Mouse (Mus musculus) heart, adult 10 weeks (tissue): ENCODE measurements around the gene Theg. TPM values are rescaled to one million over a fixed set of nuclear protein-coding genes. Genes with fewer than 3 reads are reported as not detected.

Source experiments
- polyA plus RNA-seq: library from polyadenylated mRNA; stranded (reverse); fragments of 350-450 nt; fragmentation: Illumina TruSeq; extraction: RNeasy Lipid Tissue Mini Kit (QIAGEN cat#74804); gene quantifications from one replicate; pipeline ENCODE4 v1.2.3, GENCODE M21; 2014; ENCODE audit warnings: low read depth, low replicate concordance

Theg gene
- not detected for polyA plus RNA-seq

DNA sequence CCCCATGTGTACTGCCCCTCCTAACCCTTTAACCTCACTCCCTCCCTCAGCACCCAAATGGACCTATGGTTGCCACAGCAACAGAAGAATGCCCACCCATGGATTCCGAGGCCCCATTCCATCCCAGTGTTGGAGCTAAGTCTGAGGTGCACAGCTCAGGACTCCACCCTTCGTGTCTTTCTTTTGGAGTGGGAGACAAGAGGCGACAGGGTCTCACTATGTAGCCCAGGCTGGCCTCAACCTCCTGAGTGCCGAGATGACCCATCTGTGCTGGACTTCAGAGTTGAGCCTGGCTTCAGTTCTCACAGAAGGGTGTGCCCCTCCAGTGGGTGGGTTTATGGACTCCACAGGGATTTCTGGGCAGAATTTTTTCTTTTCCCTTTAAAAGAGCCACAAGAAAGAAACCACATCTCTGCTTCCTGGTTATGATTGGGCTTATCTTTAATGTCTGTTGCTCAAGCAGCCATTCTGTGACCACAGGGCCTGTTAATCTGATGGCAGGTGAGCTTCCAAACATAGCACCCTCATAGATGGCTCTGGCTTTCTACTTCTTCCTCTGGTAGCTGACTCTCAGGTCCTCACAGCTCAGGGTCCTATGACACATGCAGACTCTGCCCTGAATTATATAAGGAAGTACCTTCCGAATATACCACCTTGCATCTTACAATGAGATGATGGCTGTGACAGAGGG, at the start of gene Theg:
Theg (minus strand) TSS at position 271 of the 691 bp plus-strand sequence.

DNA sequence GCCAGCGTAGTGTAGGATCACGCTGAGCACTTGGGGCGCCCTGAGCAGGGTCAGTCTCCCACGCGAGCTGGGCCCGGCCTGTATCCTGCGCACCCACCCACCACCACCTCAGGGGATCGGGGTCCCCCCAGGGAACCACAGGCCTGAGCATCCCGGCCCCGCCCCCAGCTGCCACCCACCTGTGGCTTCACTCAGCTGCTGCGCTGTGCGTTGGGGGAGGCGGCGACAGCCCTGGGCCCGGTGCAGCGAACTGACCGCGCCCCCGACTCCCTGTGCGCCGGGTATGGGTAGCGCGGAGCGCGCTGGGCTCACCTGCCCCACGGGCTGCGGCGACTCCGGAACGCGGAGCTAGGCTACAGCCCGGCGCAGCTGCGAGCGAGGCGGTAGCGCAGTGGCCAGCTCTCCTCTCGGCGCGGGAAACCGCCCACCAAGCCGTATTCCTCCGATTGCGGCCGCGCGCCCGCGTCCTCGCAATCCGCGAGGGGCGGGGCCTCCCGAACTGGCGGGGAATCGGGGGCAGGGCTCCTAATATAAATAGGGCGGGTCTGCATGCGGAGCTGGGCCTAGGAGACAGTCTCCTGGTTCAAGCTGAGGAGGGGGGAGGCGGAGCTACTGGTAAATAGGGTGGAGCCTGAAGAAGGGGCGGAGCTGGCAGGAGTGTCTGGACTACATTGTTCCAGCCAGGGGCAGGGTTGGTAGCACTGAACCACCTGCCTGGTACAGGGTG, 26.6 kb upstream of the Theg start, which contains the start of gene C2cd4c:
C2cd4c (minus strand) TSS at position 448 of the 727 bp plus-strand sequence.

DNA sequence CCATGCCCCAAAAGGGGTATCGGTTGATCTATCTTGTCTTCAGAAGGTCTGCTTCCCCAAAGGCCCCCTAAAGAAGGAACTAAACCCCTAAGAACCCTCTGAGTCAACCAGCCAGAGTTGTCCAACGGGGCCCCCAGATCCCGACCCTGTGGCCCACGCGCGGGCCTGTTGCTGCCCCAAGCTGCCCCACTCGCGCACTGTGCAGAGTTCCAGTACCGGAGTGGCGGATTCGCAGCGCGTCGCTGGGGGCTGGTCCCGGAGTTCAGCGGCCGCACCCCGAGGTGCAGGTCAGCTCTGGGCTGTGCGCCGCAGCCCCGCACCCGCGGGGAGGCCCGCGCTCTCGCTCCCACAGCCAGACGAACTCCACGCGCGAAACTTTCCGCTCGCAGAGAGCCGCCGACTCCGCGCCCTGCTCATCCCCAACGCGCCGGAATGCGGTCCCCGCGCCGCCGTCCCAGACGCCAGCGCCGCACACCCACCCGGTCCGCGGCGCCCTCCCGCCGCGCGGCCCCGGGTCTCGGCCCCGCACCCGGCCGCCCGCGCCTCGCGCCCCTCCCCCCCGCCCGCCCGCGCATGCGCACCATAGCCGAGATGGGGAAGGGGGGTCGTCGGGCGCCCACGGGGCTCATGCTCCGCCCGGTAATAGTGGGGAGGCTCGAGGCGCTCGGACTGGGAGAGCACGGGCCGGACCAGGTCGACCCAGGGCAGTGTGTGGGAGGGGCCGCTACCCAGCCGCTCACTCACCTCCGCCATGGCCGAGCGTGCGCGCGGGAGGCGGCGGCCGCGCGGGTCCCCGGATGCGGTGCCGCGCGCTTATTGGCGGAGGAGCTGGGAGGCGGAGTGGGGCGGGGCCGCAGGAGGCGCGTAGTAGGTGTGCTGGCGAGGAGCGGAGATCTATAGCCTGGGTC, 32.5 kb downstream of the Theg start, which contains the start of gene Mier2:
Mier2 (minus strand) TSS at position 870 of the 908 bp plus-strand sequence.

DNA sequence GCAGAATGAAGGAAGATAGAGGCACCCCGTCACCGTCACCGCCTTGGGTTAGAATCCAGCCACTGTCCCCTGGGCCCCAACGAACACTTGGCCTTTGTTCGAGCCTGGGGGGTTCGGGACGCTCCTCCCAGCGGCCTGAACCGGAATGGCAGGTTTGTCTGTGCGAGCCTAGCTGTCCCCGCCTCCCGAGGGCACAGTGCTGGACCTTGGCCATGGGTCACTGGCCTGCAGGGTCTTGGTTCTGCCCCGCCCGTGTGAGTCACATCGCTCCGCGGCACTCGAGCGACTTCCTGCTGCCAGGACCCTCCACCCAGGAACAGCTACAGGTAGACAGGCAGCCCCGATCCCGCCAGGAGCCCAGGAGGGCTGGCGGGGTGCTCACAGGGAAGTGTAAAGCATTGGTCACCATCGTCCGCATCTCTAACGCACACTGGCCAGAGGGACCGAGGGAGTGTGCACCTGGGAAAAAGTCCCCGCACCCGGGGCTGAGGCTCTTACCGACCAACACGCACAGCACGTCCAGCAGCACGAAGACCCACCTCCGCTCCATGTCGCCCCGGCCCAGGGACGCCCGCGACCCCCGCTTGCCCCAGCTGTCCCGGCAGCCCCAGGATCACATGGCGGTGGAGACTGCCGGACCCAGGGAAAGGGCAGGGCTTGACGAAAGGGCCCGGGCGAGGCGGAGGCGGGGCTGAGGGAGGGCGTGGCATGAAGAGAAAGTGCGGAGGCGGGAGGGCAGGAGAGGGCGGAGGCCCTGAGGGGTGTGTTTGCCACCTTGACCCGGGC, 53.8 kb downstream of the Theg start, which contains the start of gene Plpp2:
Plpp2 (minus strand) TSS at position 671 of the 786 bp plus-strand sequence.

Other genes starting within 250 kb of the Theg start
- gene Vmn2r82, start 230.8 kb downstream of the Theg start, polyA plus RNA-seq = not detected
- not detected for gene Vmn2r83, start 118.6 kb downstream of the Theg start, polyA plus RNA-seq
- 3.2 TPM for gene Plpp2, start 53.5 kb downstream of the Theg start, polyA plus RNA-seq
- 14.6 TPM for gene Mier2, start 32.1 kb downstream of the Theg start, polyA plus RNA-seq
- not detected for gene C2cd4c, start 26.7 kb upstream of the Theg start, polyA plus RNA-seq
- gene Shc2, start 50.6 kb upstream of the Theg start, polyA plus RNA-seq = 2.7 TPM
- not detected for gene Odf3l2, start 58.4 kb upstream of the Theg start, polyA plus RNA-seq
- not detected for gene Madcam1, start 77.2 kb upstream of the Theg start, polyA plus RNA-seq
- 15.6 TPM for gene Tpgs1, start 82.0 kb upstream of the Theg start, polyA plus RNA-seq
- 255 TPM for gene Cdc34, start 94.9 kb upstream of the Theg start, polyA plus RNA-seq
- 9.9 TPM for gene Gzmm, start 101.7 kb upstream of the Theg start, polyA plus RNA-seq
- 2,003 TPM for gene Bsg, start 117.2 kb upstream of the Theg start, polyA plus RNA-seq
- 13.4 TPM for gene Hcn2, start 129.3 kb upstream of the Theg start, polyA plus RNA-seq
- gene Polrmt, start 159.2 kb upstream of the Theg start, polyA plus RNA-seq = 44.1 TPM
- not detected for gene Fgf22, start 167.7 kb upstream of the Theg start, polyA plus RNA-seq
- gene Rnf126, start 179.6 kb upstream of the Theg start, polyA plus RNA-seq = 22.6 TPM
- 8.3 TPM for gene Fstl3, start 189.9 kb upstream of the Theg start, polyA plus RNA-seq
- not detected for gene Prss57, start 203.6 kb upstream of the Theg start, polyA plus RNA-seq
- 53.4 TPM for gene Palm, start 206.2 kb upstream of the Theg start, polyA plus RNA-seq
- gene Misp, start 233.7 kb upstream of the Theg start, polyA plus RNA-seq = 0.99 TPM